ENCODE assay signal across 14 mouse cellular contexts in genomic region chr4:131132201-131132600, GRCm38 (mm10).
"Had no signal": no experiment of that assay in that cellular context is flagged by ENCODE, and none has a peak within 500 bp of the region (broad histone marks: within the 10 kb centered on the region; RNA-seq: fewer than 3 reads in every experiment).

No protein-coding gene starts in this region.

- DNase-seq: liver, postnatal 0 days; lung, embryonic 14.5 days; lung, postnatal 10 days; lung, postnatal 4 days; midbrain, embryonic 14.5 days; thymus, adult 2 months; thymus, postnatal 25 days; thymus, postnatal 4 days had no signal

- H3K27ac ChIP-seq: midbrain, embryonic 12.5 days; neural tube, embryonic 12.5 days; stomach, embryonic 15.5 days; stomach, postnatal 0 days had no signal

- ATAC-seq: liver, postnatal 0 days; midbrain, embryonic 16.5 days had no signal

- H3K4me2 ChIP-seq: lung, embryonic 14.5 days; midbrain, embryonic 12.5 days; neural tube, embryonic 12.5 days; stomach, embryonic 15.5 days had no signal

- H3K9me3 ChIP-seq: megakaryocyte, embryonic 14.5 days; midbrain, embryonic 12.5 days; neural tube, embryonic 12.5 days; stomach, embryonic 15.5 days had no signal

- H3K36me3 ChIP-seq: midbrain, embryonic 12.5 days; neural tube, embryonic 12.5 days; stomach, embryonic 15.5 days had no signal

- H3K9ac ChIP-seq: liver, postnatal 0 days; lung, embryonic 14.5 days; midbrain, embryonic 12.5 days; neural tube, embryonic 12.5 days; stomach, embryonic 15.5 days had no signal

- H3K4me3 ChIP-seq: megakaryocyte, embryonic 14.5 days; midbrain, embryonic 12.5 days; neural tube, embryonic 12.5 days; stomach, embryonic 15.5 days had no signal

- H3K27me3 ChIP-seq: neural tube, embryonic 12.5 days; stomach, embryonic 15.5 days had no signal

- H3K4me1 ChIP-seq: megakaryocyte, embryonic 14.5 days; stomach, embryonic 15.5 days had no signal
